Mouse (Mus musculus): ENCODE data around the gene Tmem63b. TPM values are rescaled to one million over a fixed set of nuclear protein-coding genes. Genes with fewer than 3 reads are reported as not detected.

Tmem63b gene
- polyA plus RNA-seq, 1 experiment = 112 TPM

DNA sequence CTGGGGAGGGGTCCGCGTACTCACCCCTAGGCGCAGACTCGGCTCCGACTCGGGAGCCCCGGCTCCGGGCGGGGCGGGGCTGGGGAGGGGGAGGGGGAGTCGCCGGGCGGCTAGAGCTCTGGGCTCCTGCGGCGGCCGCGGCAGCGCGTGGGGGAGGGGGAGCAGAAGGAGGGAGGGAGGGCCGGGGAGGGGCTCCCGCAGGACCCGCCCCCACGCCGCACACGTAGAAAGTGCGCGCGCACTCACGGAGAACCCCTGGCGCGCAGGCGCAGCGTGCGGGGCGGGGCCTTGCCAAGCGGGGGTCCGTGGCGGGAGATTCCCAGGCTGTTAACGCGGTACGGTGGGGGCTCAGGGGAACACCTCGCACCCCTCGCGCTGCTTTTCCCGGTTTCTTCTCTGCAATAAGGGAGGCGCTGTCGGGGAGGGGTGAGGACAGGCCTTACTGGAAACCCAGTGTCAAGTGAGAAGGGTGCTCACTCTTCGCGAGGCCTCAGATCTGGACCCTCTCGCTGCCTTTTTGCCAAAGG lies 549 bp downstream of the Tmem63b start, which contains the start of gene Mrpl14:
Gene Mrpl14, plus strand, starts transcription at position 230 of the 527 bp plus-strand sequence.
- H3K4me3 ChIP-seq (ENCODE audit: low read depth, low read length) = peak within 1 kb of the TSS; percentile 82
- no peaks in the 10 kb centered on the region for H3K9me3 ChIP-seq (replicated peaks; ENCODE audit: control insufficient read depth, insufficient read depth, low read length, poor library complexity, severe bottlenecking)
- H3K4me1 ChIP-seq (ENCODE audit: control insufficient read depth, insufficient read depth, low read length) = peaks cover 2% of the 10 kb centered on the region
- peak within 1 kb of the TSS; percentile 13 for H3K27ac ChIP-seq (ENCODE audit: insufficient read depth, low read length)
- H3K27me3 ChIP-seq (ENCODE audit: control insufficient read depth, insufficient read depth, low read length, poor library complexity, severe bottlenecking) = no peaks in the 10 kb centered on the region
- H3K36me3 ChIP-seq (ENCODE audit: control insufficient read depth, insufficient read depth, low read length, poor library complexity, severe bottlenecking) = no peaks in the 10 kb centered on the region
- no peak for TF ChIP-seq CTCF (IDR thresholded peaks at IDR 0.05; ENCODE audit: low read depth, low read length)
- TF ChIP-seq EP300 (IDR thresholded peaks at IDR 0.05; ENCODE audit: insufficient read depth, low read depth, low read length) = 0 out of 2 replicates have a peak, but pooled peaks have one; percentile 21
- no peak for TF ChIP-seq POLR2A (IDR thresholded peaks at IDR 0.05; ENCODE audit: insufficient read depth, low read length)
- peak within 1 kb of the TSS; percentile 88 for H3K9ac ChIP-seq (ENCODE audit: low read depth, poor library complexity, severe bottlenecking)

DNA sequence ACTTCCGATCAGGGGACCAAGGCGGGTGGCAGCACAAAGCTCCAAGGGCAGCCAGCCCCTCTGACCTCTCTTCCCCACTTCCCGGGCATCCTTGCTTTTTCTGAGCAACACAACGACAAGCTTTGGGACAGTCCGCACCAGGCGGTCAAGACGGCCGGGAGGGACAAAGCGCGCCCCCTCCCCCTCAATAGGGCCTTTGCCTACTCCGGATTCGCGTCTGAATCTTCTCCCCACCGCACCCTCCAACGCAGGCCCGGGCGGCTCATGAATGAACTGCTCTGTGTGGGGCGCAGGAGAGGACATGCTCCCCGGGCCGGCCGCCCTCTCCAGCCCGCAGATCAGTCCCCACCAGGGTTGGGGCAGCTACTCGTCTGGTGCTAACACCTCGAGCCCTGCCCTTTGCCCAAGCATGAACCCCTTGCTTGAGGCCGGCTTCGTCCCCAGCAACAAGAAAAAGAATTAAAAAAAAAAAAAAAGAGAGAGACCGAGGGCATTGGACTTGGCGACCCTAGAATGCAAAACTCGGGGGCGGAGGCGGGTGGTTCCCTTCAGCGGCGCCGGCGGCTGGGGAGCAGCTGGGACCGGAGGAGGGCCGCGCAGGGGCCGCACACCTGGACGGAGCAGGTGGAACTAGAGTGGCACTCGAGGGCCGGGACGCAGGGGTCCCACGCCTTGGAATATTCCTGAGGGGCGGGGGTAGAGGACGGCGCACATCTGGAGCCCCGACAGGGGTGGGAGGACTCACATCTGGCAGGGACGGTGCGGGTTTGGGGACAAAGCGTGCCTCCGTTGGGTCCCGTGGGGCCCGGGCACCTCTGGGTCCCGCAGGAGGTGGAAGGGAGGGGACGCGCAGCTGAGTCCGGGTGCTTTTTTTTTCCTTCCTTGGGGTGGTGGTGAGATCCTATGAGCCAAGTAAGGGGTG lies 1.3 kb downstream of the Tmem63b start:
- peak overlapping the region; percentile 88 for H3K9ac ChIP-seq (ENCODE audit: low read depth, poor library complexity, severe bottlenecking)
- peak overlapping the region; percentile 13 for H3K27ac ChIP-seq (ENCODE audit: insufficient read depth, low read length)
- H3K36me3 ChIP-seq (ENCODE audit: control insufficient read depth, insufficient read depth, low read length, poor library complexity, severe bottlenecking) = no peaks in the 10 kb centered on the region
- H3K9me3 ChIP-seq (replicated peaks; ENCODE audit: control insufficient read depth, insufficient read depth, low read length, poor library complexity, severe bottlenecking) = no peaks in the 10 kb centered on the region
- TF ChIP-seq CTCF (IDR thresholded peaks at IDR 0.05; ENCODE audit: low read depth, low read length) = no peak
- TF ChIP-seq EP300 (IDR thresholded peaks at IDR 0.05; ENCODE audit: insufficient read depth, low read depth, low read length) = no peak
- TF ChIP-seq POLR2A (IDR thresholded peaks at IDR 0.05; ENCODE audit: insufficient read depth, low read length) = no peak
- peaks cover 2% of the 10 kb centered on the region for H3K4me1 ChIP-seq (ENCODE audit: control insufficient read depth, insufficient read depth, low read length)
- peak overlapping the region; percentile 82 for H3K4me3 ChIP-seq (ENCODE audit: low read depth, low read length)
- H3K27me3 ChIP-seq (ENCODE audit: control insufficient read depth, insufficient read depth, low read length, poor library complexity, severe bottlenecking) = no peaks in the 10 kb centered on the region

DNA sequence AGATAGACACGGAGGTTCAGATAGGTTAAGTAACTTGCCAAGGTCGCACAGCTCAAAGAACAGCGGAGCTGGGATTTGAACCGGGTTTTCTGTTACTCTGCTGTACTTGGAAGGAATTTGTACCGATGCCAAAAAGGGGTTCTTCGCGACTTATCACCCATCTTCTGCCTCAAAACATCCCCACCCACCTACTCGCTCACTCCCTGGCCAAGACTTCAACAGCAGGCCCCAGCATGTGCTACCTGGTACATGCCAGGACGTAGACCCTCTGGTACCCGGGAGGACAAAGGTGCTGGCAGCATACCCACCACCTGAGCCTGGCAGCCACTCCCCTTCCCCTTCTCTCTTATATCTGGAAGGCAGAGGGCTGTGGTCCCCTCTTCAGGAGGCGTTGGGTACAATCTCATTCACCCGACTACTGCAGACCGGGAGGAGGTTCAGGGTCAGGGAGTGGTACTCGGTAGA lies 2.0 kb downstream of the Tmem63b start:
- H3K27me3 ChIP-seq (ENCODE audit: control insufficient read depth, insufficient read depth, low read length, poor library complexity, severe bottlenecking) = no peaks in the 10 kb centered on the region
- peak overlapping the region; percentile 82 for H3K4me3 ChIP-seq (ENCODE audit: low read depth, low read length)
- H3K4me1 ChIP-seq (ENCODE audit: control insufficient read depth, insufficient read depth, low read length) = peaks cover 2% of the 10 kb centered on the region
- H3K9me3 ChIP-seq (replicated peaks; ENCODE audit: control insufficient read depth, insufficient read depth, low read length, poor library complexity, severe bottlenecking) = no peaks in the 10 kb centered on the region
- H3K36me3 ChIP-seq (ENCODE audit: control insufficient read depth, insufficient read depth, low read length, poor library complexity, severe bottlenecking) = no peaks in the 10 kb centered on the region
- H3K9ac ChIP-seq (ENCODE audit: low read depth, poor library complexity, severe bottlenecking) = peak overlapping the region; percentile 88
- H3K27ac ChIP-seq (ENCODE audit: insufficient read depth, low read length) = no peak overlapping the region
- no peak for TF ChIP-seq POLR2A (IDR thresholded peaks at IDR 0.05; ENCODE audit: insufficient read depth, low read length)
- TF ChIP-seq EP300 (IDR thresholded peaks at IDR 0.05; ENCODE audit: insufficient read depth, low read depth, low read length) = no peak
- no peak for TF ChIP-seq CTCF (IDR thresholded peaks at IDR 0.05; ENCODE audit: low read depth, low read length)

DNA sequence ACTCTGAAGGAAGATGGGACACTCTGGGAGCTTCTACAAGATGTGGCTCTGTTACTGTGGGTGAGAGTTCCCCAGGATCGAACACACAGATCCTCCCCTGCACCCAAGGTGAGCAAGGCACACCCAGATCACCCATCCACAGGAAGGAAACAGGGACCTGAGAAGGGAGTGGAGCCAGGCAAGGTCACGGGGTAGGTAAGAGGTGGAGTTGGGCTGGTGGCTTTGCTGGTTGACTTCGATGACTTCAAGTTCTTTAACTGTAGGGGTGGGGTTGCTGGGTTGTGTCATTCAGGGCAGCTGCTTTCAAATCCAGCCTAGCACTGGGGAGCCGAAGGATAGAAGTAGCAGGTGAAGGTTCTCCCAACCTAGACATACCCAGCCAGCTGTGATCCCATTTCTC lies 3.9 kb downstream of the Tmem63b start:
- TF ChIP-seq CTCF (IDR thresholded peaks at IDR 0.05; ENCODE audit: low read depth, low read length) (no peak), EP300 (IDR thresholded peaks at IDR 0.05; ENCODE audit: insufficient read depth, low read depth, low read length) (no peak), POLR2A (IDR thresholded peaks at IDR 0.05; ENCODE audit: insufficient read depth, low read length) (no peak)
- Histone ChIP-seq H3K4me3 (ENCODE audit: low read depth, low read length) (no peak overlapping the region), H3K9me3 (replicated peaks; ENCODE audit: control insufficient read depth, insufficient read depth, low read length, poor library complexity, severe bottlenecking) (no peaks in the 10 kb centered on the region), H3K27ac (ENCODE audit: insufficient read depth, low read length) (no peak overlapping the region), H3K9ac (ENCODE audit: low read depth, poor library complexity, severe bottlenecking) (no peak overlapping the region), H3K4me1 (ENCODE audit: control insufficient read depth, insufficient read depth, low read length) (peaks cover 2% of the 10 kb centered on the region), H3K27me3 (ENCODE audit: control insufficient read depth, insufficient read depth, low read length, poor library complexity, severe bottlenecking) (no peaks in the 10 kb centered on the region), H3K36me3 (ENCODE audit: control insufficient read depth, insufficient read depth, low read length, poor library complexity, severe bottlenecking) (no peaks in the 10 kb centered on the region)

DNA sequence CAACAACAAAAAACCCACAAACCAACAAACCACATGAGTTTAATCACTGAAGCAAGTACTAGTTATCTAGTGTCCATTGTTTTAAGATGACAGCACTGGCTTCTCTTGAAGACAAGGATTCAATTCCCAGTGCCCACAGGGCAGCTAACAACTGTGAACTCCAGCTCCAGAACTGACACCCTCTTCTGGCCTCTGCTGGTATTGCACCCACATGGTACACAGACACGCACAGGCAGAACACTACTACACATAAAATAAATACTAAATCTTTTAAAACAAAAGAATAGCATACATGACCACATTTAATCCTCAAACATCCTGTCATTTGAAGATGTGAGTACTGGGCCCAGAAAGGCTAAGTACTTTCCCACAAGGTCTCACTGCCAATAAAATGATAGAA lies 5.1 kb downstream of the Tmem63b start:
- no peaks in the 10 kb centered on the region for H3K9me3 ChIP-seq (replicated peaks; ENCODE audit: control insufficient read depth, insufficient read depth, low read length, poor library complexity, severe bottlenecking)
- peaks cover 2% of the 10 kb centered on the region for H3K4me1 ChIP-seq (ENCODE audit: control insufficient read depth, insufficient read depth, low read length)
- 0 out of 2 replicates have a peak, but pooled peaks cover 2% of the 10 kb centered on the region for H3K36me3 ChIP-seq (ENCODE audit: control insufficient read depth, insufficient read depth, low read length, poor library complexity, severe bottlenecking)
- no peak overlapping the region for H3K27ac ChIP-seq (ENCODE audit: insufficient read depth, low read length)
- TF ChIP-seq POLR2A (IDR thresholded peaks at IDR 0.05; ENCODE audit: insufficient read depth, low read length) = no peak
- TF ChIP-seq CTCF (IDR thresholded peaks at IDR 0.05; ENCODE audit: low read depth, low read length) = peak; percentile 42
- no peak overlapping the region for H3K4me3 ChIP-seq (ENCODE audit: low read depth, low read length)
- no peak overlapping the region for H3K9ac ChIP-seq (ENCODE audit: low read depth, poor library complexity, severe bottlenecking)
- no peaks in the 10 kb centered on the region for H3K27me3 ChIP-seq (ENCODE audit: control insufficient read depth, insufficient read depth, low read length, poor library complexity, severe bottlenecking)

Measured in ES-Bruce4 (cell line).